ENCODE assay signal across 8 mouse cellular contexts in the genomic region with DNA sequence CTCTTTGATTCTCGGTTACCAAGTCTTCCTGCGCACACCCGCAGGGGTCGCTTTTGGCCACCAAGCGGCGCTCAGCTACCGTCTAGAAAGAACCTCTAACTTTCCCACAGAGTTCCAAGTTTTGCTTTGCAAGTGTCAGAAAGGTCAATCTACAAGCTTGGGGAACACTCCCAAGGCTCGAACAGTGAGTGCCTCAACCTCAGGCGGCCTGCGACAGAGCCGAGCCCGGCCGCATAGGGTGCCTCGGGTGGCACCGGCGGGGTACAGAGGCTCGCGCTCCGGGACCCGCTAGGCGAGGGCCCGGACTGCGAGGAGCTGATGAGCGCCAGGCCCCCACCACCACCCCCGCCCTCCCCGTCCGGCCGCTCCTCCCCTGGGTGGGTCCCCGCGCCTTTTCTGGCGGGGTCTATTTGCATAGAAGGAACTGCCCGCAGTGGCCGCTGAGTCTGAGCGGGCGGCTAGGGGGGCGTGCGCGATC. TPM values are rescaled to one million over a fixed set of nuclear protein-coding genes. Genes with fewer than 3 reads are reported as not detected.
DNase-seq lines count a peak whose midpoint lies in the region; ATAC-seq and TF ChIP-seq lines count a peak whose summit lies in the region.

Gene Col23a1 (plus strand): TSS at position 357 of the 478 bp plus-strand sequence.

- H3K9ac ChIP-seq in heart, embryonic 12.5 days: peak within 1 kb of the TSS; percentile 78
- peak within 1 kb of the TSS; percentile 60 for H3K9ac ChIP-seq in kidney, embryonic 15.5 days
- peak within 1 kb of the TSS; percentile 71 for H3K9ac ChIP-seq in liver, adult 2 months (ENCODE audit: low read depth, low read length)
- peak within 1 kb of the TSS; percentile 54 for H3K9ac ChIP-seq in midbrain, postnatal 0 days (replicated peaks; ENCODE audit: low read length, poor library complexity, severe bottlenecking)
- H3K9ac ChIP-seq in stomach, embryonic 15.5 days: peak within 1 kb of the TSS; percentile 37; the same call in 1 of the 2 replicates

- H3K4me2 ChIP-seq in heart, embryonic 12.5 days: peak within 1 kb of the TSS; percentile 87
- H3K4me2 ChIP-seq in kidney, embryonic 15.5 days: peak within 1 kb of the TSS; percentile 96
- H3K4me2 ChIP-seq in midbrain, postnatal 0 days (ENCODE audit: low read depth, low read length, poor library complexity, severe bottlenecking): peak within 1 kb of the TSS; percentile 99
- peak within 1 kb of the TSS; percentile 94 for H3K4me2 ChIP-seq in stomach, embryonic 15.5 days

- H3K27ac ChIP-seq in heart, embryonic 12.5 days (ENCODE audit: poor library complexity, severe bottlenecking): peak within 1 kb of the TSS; percentile 72; the same call in 1 of the 2 replicates
- peak within 1 kb of the TSS; percentile 79 for H3K27ac ChIP-seq in kidney, embryonic 15.5 days
- H3K27ac ChIP-seq in liver, adult 2 months (replicated peaks; ENCODE audit: insufficient read depth, low read depth, low read length): no peak within 1 kb of the TSS
- H3K27ac ChIP-seq in midbrain, postnatal 0 days (ENCODE audit: low read depth, low read length): no peak within 1 kb of the TSS
- peak within 1 kb of the TSS; percentile 88 for H3K27ac ChIP-seq in stomach, embryonic 15.5 days

- peaks cover 5% of the 10 kb centered on the region; the same call in 1 of the 2 replicates for H3K4me1 ChIP-seq in heart, embryonic 12.5 days (replicated peaks)
- H3K4me1 ChIP-seq in kidney, embryonic 15.5 days: peaks cover 10% of the 10 kb centered on the region
- H3K4me1 ChIP-seq in liver, adult 2 months (ENCODE audit: control insufficient read depth, insufficient read depth, low read length): no peaks in the 10 kb centered on the region
- H3K4me1 ChIP-seq in midbrain, postnatal 0 days (ENCODE audit: insufficient read depth, low read length): no peaks in the 10 kb centered on the region
- H3K4me1 ChIP-seq in stomach, embryonic 15.5 days: peaks cover 4% of the 10 kb centered on the region; the same call in 1 of the 2 replicates

- peak within 1 kb of the TSS; percentile 85 for H3K4me3 ChIP-seq in heart, embryonic 12.5 days
- H3K4me3 ChIP-seq in kidney, embryonic 15.5 days (replicated peaks): peak within 1 kb of the TSS; percentile 75
- peak within 1 kb of the TSS; percentile 78 for H3K4me3 ChIP-seq in liver, adult 2 months (ENCODE audit: insufficient read depth, low read depth, low read length)
- peak within 1 kb of the TSS; percentile 61 for H3K4me3 ChIP-seq in midbrain, postnatal 0 days (ENCODE audit: low read depth, low read length)
- peak within 1 kb of the TSS; percentile 64 for H3K4me3 ChIP-seq in stomach, embryonic 15.5 days (replicated peaks)

- H3K27me3 ChIP-seq in heart, embryonic 12.5 days (replicated peaks): peaks cover 9% of the 10 kb centered on the region
- peaks cover 8% of the 10 kb centered on the region; the same call in 1 of the 2 replicates for H3K27me3 ChIP-seq in kidney, embryonic 15.5 days
- no peaks in the 10 kb centered on the region for H3K27me3 ChIP-seq in liver, adult 2 months (ENCODE audit: control insufficient read depth, insufficient read depth, low read length)
- H3K27me3 ChIP-seq in midbrain, postnatal 0 days (ENCODE audit: insufficient read depth, low read length): no peaks in the 10 kb centered on the region; the same call in 1 of the 2 replicates
- H3K27me3 ChIP-seq in stomach, embryonic 15.5 days (replicated peaks): no peaks in the 10 kb centered on the region

- DNase-seq in B cell, adult 2 months: peak; percentile 64 to 67
- DNase-seq in brain, adult 2 months (ENCODE audit: low read depth, low spot score): peak; percentile 73
- DNase-seq in fat pad, adult 2 months (ENCODE audit: extremely low read depth, low read depth, low spot score): peak; percentile 5
- peak; percentile 76 for DNase-seq in liver, adult 2 months (ENCODE audit: extremely low read depth, low read depth, low spot score)
- DNase-seq in midbrain, postnatal 0 days (ENCODE audit: low spot score): peak; percentile 89

- 0 out of 2 replicates have a peak, but pooled peaks cover 4% of the 10 kb centered on the region for H3K36me3 ChIP-seq in heart, embryonic 12.5 days
- peaks cover 4% of the 10 kb centered on the region for H3K36me3 ChIP-seq in kidney, embryonic 15.5 days
- no peaks in the 10 kb centered on the region for H3K36me3 ChIP-seq in liver, adult 2 months (ENCODE audit: control insufficient read depth, insufficient read depth, low read length)
- H3K36me3 ChIP-seq in midbrain, postnatal 0 days (ENCODE audit: insufficient read depth, low read length): no peaks in the 10 kb centered on the region
- H3K36me3 ChIP-seq in stomach, embryonic 15.5 days: no peaks in the 10 kb centered on the region

- TF ChIP-seq POLR2A in liver, adult 2 months (IDR thresholded peaks at IDR 0.05; ENCODE audit: extremely low read depth, insufficient read depth, low read length): no peak

- peak; percentile 90 for TF ChIP-seq CTCF in liver, adult 2 months (IDR thresholded peaks at IDR 0.05; ENCODE audit: low read depth, low read length)
- TF ChIP-seq CTCF in midbrain, postnatal 0 days (IDR thresholded peaks at IDR 0.05): peak; percentile 98

- H3K9me3 ChIP-seq in heart, embryonic 12.5 days (replicated peaks): no peaks in the 10 kb centered on the region
- H3K9me3 ChIP-seq in kidney, embryonic 15.5 days (replicated peaks): no peaks in the 10 kb centered on the region
- no peaks in the 10 kb centered on the region for H3K9me3 ChIP-seq in midbrain, postnatal 0 days (ENCODE audit: low read length)
- no peaks in the 10 kb centered on the region for H3K9me3 ChIP-seq in stomach, embryonic 15.5 days

- under 1% methylated on average over 35 of the region's 38 CpGs for WGBS in heart, embryonic 12.5 days
- under 1% methylated on average over 35 of the region's 38 CpGs for WGBS in kidney, embryonic 15.5 days
- WGBS in liver, adult 2 months: under 1% methylated on average over 37 of the region's 38 CpGs
- WGBS in midbrain, postnatal 0 days: under 1% methylated on average over 31 of the region's 38 CpGs
- WGBS in stomach, embryonic 15.5 days: 1% methylated on average over 35 of the region's 38 CpGs

- no peaks in the 10 kb centered on the region for H3K79me2 ChIP-seq in liver, adult 2 months (ENCODE audit: control insufficient read depth, insufficient read depth, low read length)

- ATAC-seq in heart, embryonic 12.5 days (ENCODE audit: insufficient number of reproducible peaks, low FRiP score): peak; percentile 91
- peak; percentile 94 for ATAC-seq in kidney, embryonic 15.5 days (replicated peaks; ENCODE audit: low FRiP score)
- peak; percentile 77 for ATAC-seq in midbrain, postnatal 0 days (ENCODE audit: low FRiP score)
- peak; percentile 86 for ATAC-seq in stomach, embryonic 15.5 days (ENCODE audit: insufficient read depth, low FRiP score, low read depth)

RNA-seq across cellular contexts. Expression of gene Col23a1, which starts in this region (rescaled TPM):
- polyA plus RNA-seq in heart, embryonic 12.5 days (2016; fragmentation: Nextera tagmentation; extraction: Ambion mirVana): 16.4 and 18.9 TPM in 2 replicates
- 9.6 and 11.5 TPM in 2 replicates for polyA plus RNA-seq in kidney, embryonic 15.5 days (2015; fragmentation: Nextera tagmentation; extraction: Ambion mirVana)
- 0.07 and 0.09 TPM in 2 replicates for total RNA-seq in liver, adult 2 months (2014; rRNA removed)
- 0.05 TPM in 1 of 2 replicates, not detected in the other for polyA plus RNA-seq in liver, adult 2 months (2012; rRNA removed)
- total RNA-seq in midbrain, postnatal 0 days (2014; rRNA removed): 10.7 and 13.5 TPM in 2 replicates
- polyA plus RNA-seq in midbrain, postnatal 0 days (2015; fragmentation: Nextera tagmentation; extraction: Ambion mirVana): 4.2 and 4.5 TPM in 2 replicates
- polyA plus RNA-seq in stomach, embryonic 15.5 days (2015; fragmentation: Nextera tagmentation; extraction: Ambion mirVana): 18.6 and 21.2 TPM in 2 replicates

Comparison
In these comparisons a context has a peak if more than half of its experiments do, and no peak if none do; other contexts are left out.
1. RNA of gene Col23a1 (total RNA-seq): 10.7 to 13.5 TPM in midbrain, postnatal 0 days; 0.07 to 0.09 TPM in liver, adult 2 months; every median in the first group is over 10 times any median in the second.
2. Peak in DNase-seq, H3K4me3 ChIP-seq and H3K9ac ChIP-seq in liver, adult 2 months; RNA of the gene not detected or under 1 TPM.
3. DNase-seq: peak in every context shown above with its lines; median percentile 89 in midbrain, postnatal 0 days; 76 in liver, adult 2 months; 73 in brain, adult 2 months; 66 in B cell, adult 2 months; 5 in fat pad, adult 2 months.
4. H3K27ac ChIP-seq: peak in heart, embryonic 12.5 days (single experiment), kidney, embryonic 15.5 days (single experiment) and stomach, embryonic 15.5 days (single experiment); none in liver, adult 2 months (single experiment) and midbrain, postnatal 0 days (single experiment).
5. Peak in every context shown above with its lines, with median percentiles within 50 percentile points of each other: ATAC-seq, H3K4me2 ChIP-seq, H3K4me3 ChIP-seq and H3K9ac ChIP-seq.